Mouse (Mus musculus) gastrocnemius, adult 2 months (tissue): ENCODE data around the gene Zbtb40. TPM values are rescaled to one million over a fixed set of nuclear protein-coding genes. Genes with fewer than 3 reads are reported as not detected.

Source experiments
- DNase-seq: peaks from one replicate; pipeline ENCODE4 v3.0.0; 2022
- H3K27ac ChIP-seq: fragments of 200-600 bp; 2 replicates; pipeline ENCODE4 v1.8.1; 2022; ENCODE audit warnings: mild to moderate bottlenecking
- H3K4me3 ChIP-seq: fragments of 200-600 bp; 2 replicates; pipeline ENCODE4 v1.8.1; 2022; ENCODE audit warnings: mild to moderate bottlenecking, moderate library complexity
- CTCF ChIP-seq: fragments of 200-600 bp; IDR thresholded peaks from 2 replicates; pipeline ENCODE4 v1.8.1; 2022; ENCODE audit warnings: antibody characterized with exemption, mild to moderate bottlenecking, moderate library complexity
- intact Hi-C: fragments of 180-260 bp; cut with DNase I; formaldehyde crosslinking; loops from one replicate; pipeline ENCODE4 v1.15.1; 2025
- total RNA-seq, 2 experiments: library from RNA; stranded (reverse); gene quantifications; 2 replicates each; pipeline ENCODE4 v1.2.3; 2021

Gene Zbtb40
- total RNA-seq, 2 experiments from 2014 or later, result 8.4 to 9.5 TPM

DNA sequence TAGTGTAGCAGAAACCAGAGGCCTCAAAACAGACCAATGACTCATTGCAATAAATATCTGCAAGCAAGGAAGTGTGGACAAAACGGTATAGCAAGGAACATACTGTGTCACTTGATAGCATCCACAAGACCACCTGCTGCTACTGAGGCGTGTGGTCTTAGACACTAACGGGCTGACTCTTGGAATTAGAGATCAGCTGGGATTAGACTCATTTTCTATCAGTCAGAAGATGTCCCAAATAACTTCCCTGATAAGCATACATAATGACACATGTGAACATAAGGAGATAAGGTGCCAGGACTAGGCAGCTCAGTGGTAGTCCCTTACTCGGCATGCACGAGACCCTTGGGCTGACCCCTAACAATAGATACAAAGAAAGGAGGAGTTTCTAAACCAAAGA is 21.6 kb downstream of the Zbtb40 start:
- DNase-seq, result no peak
- intact Hi-C loops, result no loop called here
- Histone ChIP-seq H3K27ac (no peak overlapping the region), H3K4me3 (no peak overlapping the region)
- no peak for TF ChIP-seq CTCF

DNA sequence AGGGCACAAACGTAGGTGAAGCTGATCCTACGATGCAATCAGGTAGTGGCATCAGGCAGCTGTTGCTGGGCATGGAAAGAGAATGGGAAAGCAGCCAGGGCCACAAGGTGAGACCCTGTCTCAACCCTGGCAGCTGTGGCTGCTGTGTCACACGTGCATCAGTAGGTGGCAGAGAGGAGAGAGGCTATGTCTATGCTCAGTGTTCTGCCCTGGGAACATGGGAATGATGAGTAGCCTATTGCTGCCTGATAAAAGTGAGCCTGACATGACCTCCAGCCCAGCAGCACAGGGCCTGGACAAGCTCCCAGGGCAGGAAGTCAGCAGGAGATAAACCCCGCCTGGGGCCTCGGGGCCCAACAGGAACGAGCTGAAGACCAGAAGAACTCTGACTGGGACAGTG is 23.0 kb downstream of the Zbtb40 start:
- DNase-seq, result peak; percentile 40
- TF ChIP-seq CTCF, result peak; percentile 16; the same call in 1 of the 2 replicates
- no peak overlapping the region for H3K4me3 ChIP-seq
- intact Hi-C loops, result no loop called here
- no peak overlapping the region for H3K27ac ChIP-seq

DNA sequence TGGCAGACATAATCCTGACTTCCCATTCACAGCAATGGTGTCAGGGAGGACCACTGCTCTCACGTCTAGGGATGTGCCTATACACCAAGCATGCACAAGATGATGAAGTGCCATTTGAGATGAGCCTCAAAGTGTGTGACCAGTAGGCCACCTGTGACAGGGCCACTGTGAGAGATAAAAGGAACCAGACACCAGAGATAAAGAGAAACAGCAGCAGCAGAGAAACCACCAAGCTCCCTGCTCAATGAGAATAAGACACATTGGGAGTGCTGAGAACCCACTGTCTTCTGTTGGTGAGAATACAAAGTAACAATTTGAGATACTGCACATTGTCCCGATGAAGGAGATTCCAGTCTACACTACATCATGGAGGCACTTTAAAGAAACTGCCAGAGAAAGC is 23.5 kb downstream of the Zbtb40 start:
- intact Hi-C loops, result no loop called here
- no peak for DNase-seq
- TF ChIP-seq CTCF, result no peak
- Histone ChIP-seq H3K4me3 (no peak overlapping the region), H3K27ac (no peak overlapping the region)

DNA sequence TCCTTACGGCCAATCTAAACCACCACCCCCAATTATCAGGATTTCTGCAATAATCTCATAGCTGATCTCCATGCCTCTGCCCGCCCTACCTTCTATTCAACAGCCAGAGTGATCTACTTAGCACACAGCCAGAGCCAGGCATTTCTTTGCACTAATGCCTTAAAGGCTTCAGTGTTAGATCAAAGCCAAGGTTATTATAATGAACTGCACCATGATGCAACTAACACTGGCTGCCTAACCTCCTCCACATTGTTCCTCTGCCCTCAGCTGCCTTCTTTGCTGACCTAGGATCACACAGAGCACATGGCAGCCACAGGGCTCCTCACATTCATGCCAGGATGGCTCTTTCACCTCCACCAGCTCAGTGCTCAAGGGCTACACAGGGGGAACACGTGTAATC is 28.5 kb downstream of the Zbtb40 start:
- no peak for DNase-seq
- TF ChIP-seq CTCF, result no peak
- Histone ChIP-seq H3K4me3 (no peak overlapping the region), H3K27ac (no peak overlapping the region)
- intact Hi-C loops, result no loop called here

DNA sequence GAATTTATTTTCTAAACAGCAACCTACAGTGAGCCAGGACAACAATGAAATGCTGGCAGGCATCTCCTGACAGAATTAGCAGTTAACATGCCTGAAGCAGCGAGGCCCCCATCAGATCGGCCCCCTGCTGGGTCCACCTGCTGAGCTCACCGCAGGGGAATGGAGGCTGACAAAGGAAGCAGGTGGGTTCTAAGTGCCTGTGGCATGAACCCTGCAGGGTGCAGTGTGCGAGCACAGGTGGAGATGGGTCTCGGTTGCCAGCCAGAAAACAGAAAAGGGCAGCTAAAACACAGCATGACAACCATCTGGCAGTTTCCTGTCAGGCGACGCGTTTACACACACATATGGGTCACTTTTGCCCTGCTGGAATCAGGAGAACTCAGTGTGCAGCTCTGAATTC is 32.7 kb downstream of the Zbtb40 start:
- DNase-seq, result no peak
- Histone ChIP-seq H3K4me3 (no peak overlapping the region), H3K27ac (no peak overlapping the region)
- no peak for TF ChIP-seq CTCF
- intact Hi-C loops, result no loop called here

DNA sequence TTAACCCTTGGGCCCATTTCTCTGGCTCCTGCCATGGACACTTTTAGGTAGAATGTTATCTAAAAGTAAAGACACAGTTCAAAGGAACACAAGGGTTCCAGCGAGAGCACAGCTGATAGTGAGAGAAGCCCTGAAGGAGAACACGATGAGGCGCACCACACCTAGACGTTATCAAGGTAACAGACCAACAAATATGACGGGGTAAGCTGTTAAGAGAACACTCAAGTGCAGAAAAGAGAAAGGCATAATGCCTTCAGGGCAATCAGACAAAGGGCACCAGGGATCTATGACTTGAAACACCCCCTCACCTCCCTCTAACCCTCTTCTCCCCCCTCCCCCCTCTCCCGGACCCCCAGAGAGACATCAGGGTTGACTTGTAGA is 33.1 kb downstream of the Zbtb40 start:
- DNase-seq, result no peak
- no peak for TF ChIP-seq CTCF
- H3K27ac ChIP-seq, result no peak overlapping the region
- intact Hi-C loops, result no loop called here
- H3K4me3 ChIP-seq, result no peak overlapping the region

GRCm38 (mm10) chr4:137014654-137015475 is 33.7 kb downstream of the Zbtb40 start:
- H3K27ac ChIP-seq, result no peak overlapping the region
- no peak overlapping the region for H3K4me3 ChIP-seq
- TF ChIP-seq CTCF, result no peak
- intact Hi-C loops, result no loop called here
- DNase-seq, result peak; percentile 43

DNA sequence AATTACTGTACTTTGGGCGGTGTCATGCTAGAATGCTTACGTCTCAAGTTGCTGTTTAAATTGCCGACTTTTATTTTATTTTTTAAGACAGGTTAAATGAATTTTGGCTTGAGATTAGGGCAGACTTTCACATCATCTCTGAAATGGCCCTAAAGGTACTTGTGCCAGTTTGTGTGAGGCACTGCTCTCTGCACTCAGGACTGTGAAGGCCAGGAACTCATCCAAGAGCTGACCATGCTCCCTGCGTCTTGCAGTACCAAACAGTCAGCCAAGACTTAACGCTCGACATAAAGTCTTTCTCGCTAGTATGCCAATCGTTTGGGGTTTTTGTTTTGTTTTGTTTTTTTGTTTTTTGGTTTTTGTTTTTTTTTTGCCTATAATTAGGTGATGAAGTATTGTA is 34.5 kb downstream of the Zbtb40 start:
- no peak overlapping the region for H3K27ac ChIP-seq
- no peak for DNase-seq
- TF ChIP-seq CTCF, result no peak
- no peak overlapping the region for H3K4me3 ChIP-seq
- intact Hi-C loops, result no loop called here

DNA sequence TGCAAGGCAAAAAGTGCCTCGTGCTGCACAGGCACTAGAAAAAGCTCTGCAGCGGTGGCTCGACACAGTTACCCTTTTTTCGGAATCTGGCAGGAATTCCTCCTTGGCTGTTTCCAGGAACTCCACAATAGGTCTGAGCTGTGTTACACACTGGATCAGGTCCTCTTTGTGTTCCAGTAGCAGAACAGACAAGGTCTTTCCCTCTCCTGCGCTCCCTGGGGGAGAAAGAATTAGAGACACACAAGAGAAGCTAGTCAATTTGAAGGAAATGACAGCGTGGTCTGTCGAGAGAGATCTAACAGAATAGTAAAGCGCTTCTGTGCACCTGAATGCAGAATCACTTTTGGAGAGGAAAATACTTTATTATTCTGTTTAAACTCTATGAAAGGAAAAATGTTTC is 41.6 kb downstream of the Zbtb40 start:
- no peak overlapping the region for H3K4me3 ChIP-seq
- no peak for TF ChIP-seq CTCF
- no peak overlapping the region for H3K27ac ChIP-seq
- DNase-seq, result no peak
- intact Hi-C loops, result no loop called here

- Histone ChIP-seq H3K27ac (no peak overlapping the region), H3K4me3 (no peak overlapping the region)
- intact Hi-C loops, result no loop called here
- DNase-seq, result no peak
- no peak for TF ChIP-seq CTCF
Measured at GRCm38 (mm10) chr4:137001825-137002224, 46.8 kb downstream of the Zbtb40 start.

- H3K4me3 ChIP-seq, result no peak overlapping the region
- no peak for DNase-seq
- no peak for TF ChIP-seq CTCF
- H3K27ac ChIP-seq, result no peak overlapping the region
- intact Hi-C loops, result no loop called here
Measured at GRCm38 (mm10) chr4:137001020-137001419, 47.6 kb downstream of the Zbtb40 start.

GRCm38 (mm10) chr4:136998371-136998770 is 50.2 kb downstream of the Zbtb40 start:
- Histone ChIP-seq H3K27ac (no peak overlapping the region), H3K4me3 (no peak overlapping the region)
- DNase-seq, result no peak
- intact Hi-C loops, result no loop called here
- no peak for TF ChIP-seq CTCF

GRCm38 (mm10) chr4:136997723-136998345 is 50.8 kb downstream of the Zbtb40 start:
- intact Hi-C loops, result no loop called here
- H3K4me3 ChIP-seq, result no peak overlapping the region
- no peak for DNase-seq
- no peak overlapping the region for H3K27ac ChIP-seq
- no peak for TF ChIP-seq CTCF

GRCm38 (mm10) chr4:136996933-136997332 is 51.7 kb downstream of the Zbtb40 start:
- TF ChIP-seq CTCF, result no peak
- intact Hi-C loops, result no loop called here
- H3K27ac ChIP-seq, result no peak overlapping the region
- no peak for DNase-seq
- no peak overlapping the region for H3K4me3 ChIP-seq
